ENCODE assay signal across 7 mouse cellular contexts in genomic region chr11:74589401-74590238, GRCm38 (mm10). TPM values are rescaled to one million over a fixed set of nuclear protein-coding genes. Genes with fewer than 3 reads are reported as not detected.
DNase-seq lines count a peak whose midpoint lies in the region; ATAC-seq and TF ChIP-seq lines count a peak whose summit lies in the region.

No protein-coding gene starts in this region.

- no peaks in the 10 kb centered on the region for H3K9me3 ChIP-seq in ES-Bruce4 (replicated peaks; ENCODE audit: control insufficient read depth, insufficient read depth, low read length, poor library complexity, severe bottlenecking)
- H3K9me3 ChIP-seq in forebrain, embryonic 16.5 days (ENCODE audit: control insufficient read depth, low read length) = no peaks in the 10 kb centered on the region

- 2% methylated on average over 66 of the region's 66 CpGs for WGBS in forebrain, embryonic 16.5 days

- no peak overlapping the region for H3K27ac ChIP-seq in ES-Bruce4 (ENCODE audit: insufficient read depth, low read length)
- peak overlapping the region; percentile 48 for H3K27ac ChIP-seq in forebrain, embryonic 16.5 days (ENCODE audit: low read length)

- TF ChIP-seq EP300 in ES-Bruce4 (IDR thresholded peaks at IDR 0.05; ENCODE audit: insufficient read depth, low read depth, low read length) = no peak

- H3K4me3 ChIP-seq in ES-Bruce4 (ENCODE audit: low read depth, low read length) = peak overlapping the region; percentile 60
- peak overlapping the region; percentile 59 for H3K4me3 ChIP-seq in forebrain, embryonic 16.5 days (replicated peaks; ENCODE audit: low read length)

- H3K4me1 ChIP-seq in ES-Bruce4 (ENCODE audit: control insufficient read depth, insufficient read depth, low read length) = peaks cover 8% of the 10 kb centered on the region
- peaks cover 13% of the 10 kb centered on the region for H3K4me1 ChIP-seq in forebrain, embryonic 16.5 days (replicated peaks; ENCODE audit: control insufficient read depth, insufficient read depth, low read length)

- peak overlapping the region; percentile 11 for H3K9ac ChIP-seq in ES-Bruce4 (ENCODE audit: low read depth, poor library complexity, severe bottlenecking)
- peak overlapping the region; percentile 72 for H3K9ac ChIP-seq in forebrain, embryonic 16.5 days (replicated peaks; ENCODE audit: low read depth, low read length)

- ATAC-seq in forebrain, embryonic 16.5 days = peak; percentile 91

- no peak for TF ChIP-seq CTCF in ES-Bruce4 (IDR thresholded peaks at IDR 0.05; ENCODE audit: low read depth, low read length)

- intact Hi-C loops in left cerebral cortex, postnatal 4 days (cut with DNase I) = no loop called here
- intact Hi-C loops in gastrocnemius, postnatal 14 days (cut with DNase I; ENCODE audit: low total_unique reads) = no loop called here

- DNase-seq in brain, adult 2 months (ENCODE audit: low read depth, low spot score) = peak; percentile 93
- DNase-seq in left cerebral cortex, postnatal 4 days = peak; percentile 57
- peak; percentile 74 for DNase-seq in right cerebral cortex, adult 18-20 months
- no peak for DNase-seq in urinary bladder, postnatal 4 days (ENCODE audit: low spot score in 2 of 2)
- DNase-seq in gastrocnemius, postnatal 14 days = no peak

- H3K27me3 ChIP-seq in ES-Bruce4 (ENCODE audit: control insufficient read depth, insufficient read depth, low read length, poor library complexity, severe bottlenecking) = no peaks in the 10 kb centered on the region
- H3K27me3 ChIP-seq in forebrain, embryonic 16.5 days (replicated peaks; ENCODE audit: control insufficient read depth, insufficient read depth, low read length) = peaks cover 29% of the 10 kb centered on the region

- H3K4me2 ChIP-seq in forebrain, embryonic 16.5 days (ENCODE audit: low read length) = peak overlapping the region; percentile 61

- TF ChIP-seq POLR2A in ES-Bruce4 (IDR thresholded peaks at IDR 0.05; ENCODE audit: insufficient read depth, low read length) = no peak

- no peaks in the 10 kb centered on the region for H3K36me3 ChIP-seq in ES-Bruce4 (ENCODE audit: control insufficient read depth, insufficient read depth, low read length, poor library complexity, severe bottlenecking)
- no peaks in the 10 kb centered on the region for H3K36me3 ChIP-seq in forebrain, embryonic 16.5 days (ENCODE audit: control insufficient read depth, insufficient read depth)

RNA-seq across cellular contexts. Expression of gene Rap1gap2, which starts 21.1 kb away (rescaled TPM):
- 4.0 and 5.7 TPM in 2 replicates for polyA plus RNA-seq in ES-Bruce4 (2011; ENCODE audit: insufficient read depth, insufficient read length, low read depth, missing spikeins)
- polyA plus RNA-seq in forebrain, embryonic 16.5 days (2015; fragmentation: Nextera tagmentation; extraction: Ambion mirVana) = 10.7 and 12.9 TPM in 2 replicates
- 10 to 100 TPM; 77.8 to 87.8 TPM for total RNA-seq in left cerebral cortex, postnatal 4 days (2021)
- total RNA-seq in gastrocnemius, postnatal 14 days (2021) = 1 to 10 TPM; 9.9 to 10.0 TPM

RNA-seq across cellular contexts. Expression of gene Ccdc92b, which starts 29.8 kb away (rescaled TPM):
- polyA plus RNA-seq in ES-Bruce4 (2011; ENCODE audit: insufficient read depth, insufficient read length, low read depth, missing spikeins) = 4.8 and 5.3 TPM in 2 replicates
- polyA plus RNA-seq in forebrain, embryonic 16.5 days (2015; fragmentation: Nextera tagmentation; extraction: Ambion mirVana) = 3.1 and 3.4 TPM in 2 replicates
- 10 to 100 TPM; 16.2 to 17.5 TPM for total RNA-seq in left cerebral cortex, postnatal 4 days (2021)
- under 1 TPM; 0.09 to 0.12 TPM for total RNA-seq in gastrocnemius, postnatal 14 days (2021)

RNA-seq across cellular contexts. Expression of gene Cluh, which starts 59.7 kb away (rescaled TPM):
- 33.3 and 33.4 TPM in 2 replicates for polyA plus RNA-seq in ES-Bruce4 (2011; ENCODE audit: insufficient read depth, insufficient read length, low read depth, missing spikeins)
- polyA plus RNA-seq in forebrain, embryonic 16.5 days (2015; fragmentation: Nextera tagmentation; extraction: Ambion mirVana) = 13.7 and 15.2 TPM in 2 replicates
- total RNA-seq in left cerebral cortex, postnatal 4 days (2021) = 10 to 100 TPM; 45.8 to 47.9 TPM
- 10 to 100 TPM; 82.1 to 89.8 TPM for total RNA-seq in gastrocnemius, postnatal 14 days (2021)

Comparison
In these comparisons a context has a peak if more than half of its experiments do, and no peak if none do; other contexts are left out.
1. DNase-seq: peak in brain, adult 2 months (single experiment), left cerebral cortex, postnatal 4 days (single experiment) and right cerebral cortex, adult 18-20 months (single experiment); none in urinary bladder, postnatal 4 days (0 of 2) and gastrocnemius, postnatal 14 days (single experiment).
2. RNA of gene Rap1gap2, which starts 21.1 kb away (total RNA-seq): 77.8 to 87.8 TPM in left cerebral cortex, postnatal 4 days; 9.9 to 10.0 TPM in gastrocnemius, postnatal 14 days; every median in the first group is over 4 times any median in the second.
3. RNA of gene Ccdc92b, which starts 29.8 kb away (total RNA-seq): 16.2 to 17.5 TPM in left cerebral cortex, postnatal 4 days; 0.09 to 0.12 TPM in gastrocnemius, postnatal 14 days; every median in the first group is over 10 times any median in the second.